Mouse (Mus musculus): ENCODE results near the gene Pmp22.
A peak's percentile ranks its signal among the peaks of the same experiment; 100 is the strongest.

GRCm38 (mm10) chr11:63124316-63124715, 4.5 kb upstream of the Pmp22 start:
- TF ChIP-seq CTCF (IDR thresholded peaks at IDR 0.05; ENCODE audit: low read depth) (peak; percentile 48), EP300 (optimal IDR thresholded peaks at IDR 0.05) (no peak)

All from stomach, postnatal 0 days (tissue).